Mouse (Mus musculus) spleen, adult 2 months (tissue): ENCODE results near the gene Aff3.

Source experiments
- CTCF ChIP-seq: fragments of 200-500 bp; IDR thresholded peaks from 2 replicates; pipeline ENCODE4 v1.5.1; 2011; ENCODE audit warnings: mild to moderate bottlenecking, inconsistent platforms; ENCODE audit not compliant: insufficient read depth, insufficient read length, insufficient replicate concordance; ENCODE audit errors: extremely low read depth
- POLR2A ChIP-seq: fragments of 200-500 bp; IDR thresholded peaks from 2 replicates; pipeline ENCODE4 v1.6.1; 2011; ENCODE audit warnings: low read depth, low read length, inconsistent platforms

DNA sequence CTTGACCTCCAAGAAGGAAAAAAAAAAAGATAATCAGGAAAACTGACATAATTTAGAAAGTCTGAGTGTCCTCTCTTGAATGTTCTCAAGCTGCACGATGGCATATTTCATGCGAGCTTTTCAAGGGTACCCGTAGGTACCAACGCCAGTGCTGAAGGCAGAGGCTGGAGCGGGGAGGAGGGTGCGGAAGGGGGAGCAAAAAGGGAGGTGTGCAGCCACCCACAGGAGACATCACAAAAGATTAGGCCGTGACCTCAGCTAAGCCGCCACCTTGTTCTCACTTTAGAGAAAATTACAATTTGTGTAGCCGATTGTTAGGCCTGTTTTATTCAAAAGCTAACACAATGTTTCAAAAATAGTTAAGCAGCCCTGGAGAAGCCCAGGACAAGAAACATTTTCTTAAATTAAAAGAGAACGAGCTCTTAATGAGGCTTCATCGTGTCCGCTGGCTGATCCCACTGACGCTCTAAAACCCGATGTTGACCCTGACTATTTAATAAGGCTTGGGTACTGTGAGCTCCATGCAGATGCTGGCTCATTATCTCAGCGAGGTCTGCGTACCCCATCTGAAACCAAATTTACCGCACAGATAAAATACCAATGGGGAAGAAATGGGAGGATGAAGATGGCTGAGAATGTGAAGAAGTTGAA lies 274.4 kb downstream of the Aff3 start:
- TF ChIP-seq POLR2A: no peak
- no peak for TF ChIP-seq CTCF
